Mouse (Mus musculus) lung, embryonic 16.5 days (tissue): ENCODE measurements around the gene Gm10447. TPM values are rescaled to one million over a fixed set of nuclear protein-coding genes. Genes with fewer than 3 reads are reported as not detected.

ENCODE experiments used
- ATAC-seq: fragments of 200-750 bp; cut with Nextera tagmentation; 2 replicates; pipeline ENCODE4 v1.8.0; 2017; ENCODE audit warnings: low read depth, mild to moderate bottlenecking, moderate library complexity
- H3K27ac ChIP-seq: fragments of 300-500 bp; sonication (generic); 2 replicates; pipeline ENCODE4 v1.5.1; 2014; ENCODE audit warnings: mild to moderate bottlenecking, control low read depth, low read length
- H3K27me3 ChIP-seq: fragments of 300-500 bp; sonication (generic); 2 replicates; pipeline ENCODE4 v1.6.1; 2014; ENCODE audit warnings: low read depth, low read length, mixed read lengths; ENCODE audit not compliant: control insufficient read depth, insufficient read depth
- H3K36me3 ChIP-seq: fragments of 300-500 bp; sonication (generic); 2 replicates; pipeline ENCODE4 v1.6.1; 2014; ENCODE audit warnings: low read length; ENCODE audit not compliant: control insufficient read depth, insufficient read depth
- H3K4me1 ChIP-seq: fragments of 300-500 bp; sonication (generic); replicated peaks from 2 replicates; pipeline ENCODE4 v1.6.1; 2014; ENCODE audit warnings: low read length, mixed read lengths; ENCODE audit not compliant: control insufficient read depth, insufficient read depth
- H3K4me2 ChIP-seq: fragments of 300-500 bp; sonication (generic); 2 replicates; pipeline ENCODE4 v1.6.1; 2014; ENCODE audit warnings: low read depth, low read length, control low read depth
- H3K4me3 ChIP-seq: fragments of 300-500 bp; sonication (generic); 2 replicates; pipeline ENCODE4 v1.5.1; 2014; ENCODE audit warnings: mild to moderate bottlenecking, low read length, control low read depth
- H3K9ac ChIP-seq: fragments of 300-500 bp; sonication (generic); 2 replicates; pipeline ENCODE4 v1.6.1; 2014; ENCODE audit warnings: low read length, control low read depth
- H3K9me3 ChIP-seq: fragments of 300-500 bp; sonication (generic); 2 replicates; pipeline ENCODE4 v1.6.1; 2016; ENCODE audit warnings: low read length; ENCODE audit not compliant: control insufficient read depth
- WGBS: fragments of 180-500 bp; shearing (Covaris S2); extraction: QIAGEN DNeasy Blood & Tissue Kit; methylation state at CpG from one replicate; pipeline ENCODE4 v1.1.7; 2014; 5-methylcytosine and 5-hydroxymethylcytosine counted together
- polyA plus RNA-seq: library from polyadenylated mRNA; unstranded; fragments of >200 nt; fragmentation: Nextera tagmentation; extraction: Ambion mirVana; gene quantifications from 2 replicates; pipeline ENCODE4 v1.2.1, GENCODE M21; 2015

Gm10447 gene
- polyA plus RNA-seq, 1 experiment from 2014 or later = 0.06 TPM

- peaks cover 10% of the 10 kb centered on the region; the same call in 1 of the 2 replicates for H3K4me1 ChIP-seq
- peak overlapping the region; percentile 43 for H3K4me2 ChIP-seq
- whole genome bisulfite sequencing = 35% methylated on average over 16 of the region's 16 CpGs
- peaks cover 36% of the 10 kb centered on the region for H3K27me3 ChIP-seq
- H3K27ac ChIP-seq = no peak overlapping the region
- H3K9me3 ChIP-seq = no peaks in the 10 kb centered on the region
- peak overlapping the region; percentile 26; the same call in 1 of the 2 replicates for H3K9ac ChIP-seq
- peak overlapping the region; percentile 17 for H3K4me3 ChIP-seq
- peak; percentile 18 for ATAC-seq
- H3K36me3 ChIP-seq = no peaks in the 10 kb centered on the region
Measured at GRCm38 (mm10) chr11:53469294-53469967, 12.5 kb upstream of the Gm10447 start.

GRCm38 (mm10) chr11:53466231-53466971, 9.5 kb upstream of the Gm10447 start:
- peak overlapping the region; percentile 62 for H3K4me2 ChIP-seq
- peak; percentile 65 for ATAC-seq
- H3K4me1 ChIP-seq = peaks cover 13% of the 10 kb centered on the region; the same call in 1 of the 2 replicates
- WGBS = 6% methylated on average over 40 of the region's 40 CpGs
- H3K36me3 ChIP-seq = no peaks in the 10 kb centered on the region
- H3K27ac ChIP-seq = no peak overlapping the region
- peak overlapping the region; percentile 37 for H3K4me3 ChIP-seq
- peaks cover 50% of the 10 kb centered on the region for H3K27me3 ChIP-seq
- H3K9me3 ChIP-seq = no peaks in the 10 kb centered on the region
- H3K9ac ChIP-seq = peak overlapping the region; percentile 60

GRCm38 (mm10) chr11:53463551-53464424, 6.9 kb upstream of the Gm10447 start:
- peak overlapping the region; percentile 48 for H3K4me3 ChIP-seq
- peaks cover 6% of the 10 kb centered on the region; the same call in 1 of the 2 replicates for H3K4me1 ChIP-seq
- peaks cover 41% of the 10 kb centered on the region for H3K27me3 ChIP-seq
- H3K4me2 ChIP-seq = peak overlapping the region; percentile 78
- ATAC-seq = peak; percentile 26; the same call in 1 of the 2 replicates
- peak overlapping the region; percentile 55 for H3K9ac ChIP-seq
- H3K36me3 ChIP-seq = no peaks in the 10 kb centered on the region
- WGBS = 6% methylated on average over 55 of the region's 55 CpGs
- H3K9me3 ChIP-seq = no peaks in the 10 kb centered on the region
- H3K27ac ChIP-seq = no peak overlapping the region

- no peak for ATAC-seq
- no peaks in the 10 kb centered on the region for H3K9me3 ChIP-seq
- peaks cover 39% of the 10 kb centered on the region for H3K27me3 ChIP-seq
- no peak overlapping the region for H3K27ac ChIP-seq
- WGBS = 39% methylated on average over 5 of the region's 5 CpGs
- H3K36me3 ChIP-seq = no peaks in the 10 kb centered on the region
- no peak overlapping the region for H3K4me2 ChIP-seq
- no peak overlapping the region for H3K9ac ChIP-seq
- H3K4me1 ChIP-seq = peaks cover 4% of the 10 kb centered on the region; the same call in 1 of the 2 replicates
- H3K4me3 ChIP-seq = no peak overlapping the region
Measured at GRCm38 (mm10) chr11:53461727-53462126, 4.8 kb upstream of the Gm10447 start.

DNA sequence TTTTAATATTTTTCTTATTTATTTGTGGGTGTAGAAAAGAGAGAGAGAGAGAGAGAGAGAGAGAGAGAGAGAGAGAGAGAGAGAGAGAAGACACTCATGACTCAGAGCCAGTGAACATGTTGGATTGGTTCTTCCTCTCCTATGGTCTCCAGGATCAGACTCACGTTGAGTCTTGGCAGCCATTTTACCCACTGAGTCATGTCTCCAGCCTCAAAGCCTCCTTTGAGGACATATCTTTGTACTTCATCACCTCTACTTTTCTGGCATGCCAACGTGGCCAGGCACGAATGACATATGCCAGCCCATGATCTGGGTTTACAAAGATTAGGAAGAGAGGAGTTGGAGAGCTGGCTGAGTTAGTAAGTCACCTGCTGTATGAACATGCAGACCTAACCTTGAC, 3.3 kb upstream of the Gm10447 start:
- ATAC-seq = no peak
- Histone ChIP-seq H3K27me3 (peaks cover 31% of the 10 kb centered on the region), H3K27ac (no peak overlapping the region), H3K9me3 (no peaks in the 10 kb centered on the region), H3K9ac (no peak overlapping the region), H3K4me2 (no peak overlapping the region), H3K4me1 (peaks cover 6% of the 10 kb centered on the region; the same call in 1 of the 2 replicates), H3K4me3 (no peak overlapping the region), H3K36me3 (no peaks in the 10 kb centered on the region)
- WGBS = 66% methylated on average over 3 of the region's 3 CpGs

DNA sequence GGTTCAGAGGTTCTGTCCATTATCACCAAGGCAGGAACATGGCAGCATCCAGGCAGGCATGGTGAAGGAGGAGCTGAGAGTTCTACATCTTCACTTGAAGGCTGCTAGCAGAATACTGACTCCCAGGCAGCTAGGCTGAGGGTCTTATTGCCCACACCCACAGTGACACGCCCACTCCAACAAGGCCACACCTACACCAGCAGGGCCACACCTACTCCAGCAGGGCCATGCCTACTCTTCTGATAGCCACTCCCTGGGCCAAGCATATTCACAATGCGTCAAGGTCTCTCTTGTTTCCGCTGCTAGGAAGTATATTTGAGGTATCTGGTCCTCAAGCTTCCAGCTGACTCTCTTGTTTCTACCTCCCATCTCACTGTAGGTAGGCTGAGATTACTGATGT, 2.1 kb upstream of the Gm10447 start:
- Histone ChIP-seq H3K4me1 (peaks cover 6% of the 10 kb centered on the region; the same call in 1 of the 2 replicates), H3K9ac (no peak overlapping the region), H3K27ac (no peak overlapping the region), H3K36me3 (no peaks in the 10 kb centered on the region), H3K4me3 (no peak overlapping the region), H3K4me2 (no peak overlapping the region), H3K27me3 (peaks cover 20% of the 10 kb centered on the region), H3K9me3 (no peaks in the 10 kb centered on the region)
- WGBS = 63% methylated on average over 3 of the region's 3 CpGs
- ATAC-seq = no peak

- peak overlapping the region; percentile 60 for H3K4me3 ChIP-seq
- ATAC-seq = peak; percentile 46
- 5% methylated on average over 29 of the region's 29 CpGs for WGBS
- H3K9ac ChIP-seq = peak overlapping the region; percentile 71
- H3K4me2 ChIP-seq = peak overlapping the region; percentile 88
- H3K36me3 ChIP-seq = no peaks in the 10 kb centered on the region
- H3K9me3 ChIP-seq = no peaks in the 10 kb centered on the region
- H3K27ac ChIP-seq = no peak overlapping the region
- peaks cover 5% of the 10 kb centered on the region for H3K27me3 ChIP-seq
- H3K4me1 ChIP-seq = 0 out of 2 replicates have a peak, but pooled peaks cover 3% of the 10 kb centered on the region
Measured at GRCm38 (mm10) chr11:53457372-53457954, 553 bp upstream of the Gm10447 start.

- no peak overlapping the region for H3K27ac ChIP-seq
- H3K4me2 ChIP-seq = no peak overlapping the region
- no peaks in the 10 kb centered on the region for H3K36me3 ChIP-seq
- H3K4me1 ChIP-seq = peaks cover 3% of the 10 kb centered on the region; the same call in 1 of the 2 replicates
- H3K9me3 ChIP-seq = no peaks in the 10 kb centered on the region
- 64% methylated on average over 5 of the region's 5 CpGs for WGBS
- no peaks in the 10 kb centered on the region for H3K27me3 ChIP-seq
- no peak for ATAC-seq
- H3K4me3 ChIP-seq = no peak overlapping the region
- H3K9ac ChIP-seq = no peak overlapping the region
Measured at GRCm38 (mm10) chr11:53453031-53453430, 3.9 kb downstream of the Gm10447 start.
